Mouse (Mus musculus) forebrain, embryonic 14.5 days (tissue): ENCODE results near the gene Tacc3. TPM values are rescaled to one million over a fixed set of nuclear protein-coding genes. Genes with fewer than 3 reads are reported as not detected.

ENCODE experiments used
- ATAC-seq: fragments of 200-750 bp; cut with Nextera tagmentation; 2 replicates; pipeline ENCODE4 v1.8.0; 2017; ENCODE audit warnings: mild to moderate bottlenecking, moderate library complexity
- DNase-seq: peaks from one replicate; pipeline ENCODE4 v3.0.0-alpha.2; 2015; ENCODE audit warnings: low spot score
- H3K27ac ChIP-seq: fragments of 300-500 bp; sonication (generic); 2 replicates; pipeline ENCODE4 v1.5.1; 2014; ENCODE audit warnings: low read depth, mild to moderate bottlenecking, control low read depth, low read length, moderate library complexity
- H3K27me3 ChIP-seq: fragments of 300-500 bp; sonication (generic); replicated peaks from 2 replicates; pipeline ENCODE4 v1.6.1; 2014; ENCODE audit warnings: low read length, control low read depth, mixed read lengths; ENCODE audit not compliant: control insufficient read depth, insufficient read depth
- H3K36me3 ChIP-seq: fragments of 300-500 bp; sonication (generic); 2 replicates; pipeline ENCODE4 v1.6.1; 2014; ENCODE audit warnings: low read length, control low read depth; ENCODE audit not compliant: control insufficient read depth, insufficient read depth
- H3K4me1 ChIP-seq: fragments of 300-500 bp; sonication (generic); 2 replicates; pipeline ENCODE4 v1.6.1; 2014; ENCODE audit warnings: antibody characterized with exemption, low read length, control low read depth; ENCODE audit not compliant: control insufficient read depth, insufficient read depth
- H3K4me2 ChIP-seq: fragments of 300-500 bp; sonication (generic); 2 replicates; pipeline ENCODE4 v1.6.1; 2014; ENCODE audit warnings: mild to moderate bottlenecking, control low read depth, low read length
- H3K4me3 ChIP-seq: fragments of 300-500 bp; sonication (generic); 2 replicates; pipeline ENCODE4 v1.5.1; 2014; ENCODE audit warnings: low read depth, low read length, control low read depth
- H3K9ac ChIP-seq: fragments of 300-500 bp; sonication (generic); 2 replicates; pipeline ENCODE4 v1.6.1; 2014; ENCODE audit warnings: mild to moderate bottlenecking, low read length, control low read depth, moderate library complexity
- H3K9me3 ChIP-seq: fragments of 300-500 bp; sonication (generic); replicated peaks from 2 replicates; pipeline ENCODE4 v1.6.1; 2016; ENCODE audit warnings: low read length, control low read depth, mixed read lengths; ENCODE audit not compliant: control insufficient read depth
- WGBS: fragments of 180-500 bp; shearing (Covaris S2); extraction: QIAGEN DNeasy Blood & Tissue Kit; methylation state at CpG from one replicate; pipeline ENCODE4 v1.1.7; 2014; 5-methylcytosine and 5-hydroxymethylcytosine counted together
- polyA plus RNA-seq: library from polyadenylated mRNA; unstranded; fragments of >200 nt; fragmentation: Nextera tagmentation; extraction: Ambion mirVana; gene quantifications from 2 replicates; pipeline ENCODE4 v1.2.1, GENCODE M21; 2014

Gene Tacc3
- polyA plus RNA-seq, 1 experiment from 2014 or later: 98.2 TPM

GRCm38 (mm10) chr5:33651541-33651920 is 6.4 kb upstream of the Tacc3 start:
- WGBS: under 1% methylated on average over 11 of the region's 11 CpGs

GRCm38 (mm10) chr5:33651921-33652782 is 5.8 kb upstream of the Tacc3 start, which contains the start of gene Slbp:
Gene Slbp, minus strand, starts transcription at chr5:33652574.
- H3K4me2 ChIP-seq: peak within 1 kb of the TSS; percentile 53
- under 1% methylated on average over 82 of the region's 82 CpGs for WGBS
- ATAC-seq (peak; percentile 97), DNase-seq (peak; percentile 97)
- H3K9me3 ChIP-seq: no peaks in the 10 kb centered on the region
- H3K36me3 ChIP-seq: peaks cover 51% of the 10 kb centered on the region
- H3K27me3 ChIP-seq: no peaks in the 10 kb centered on the region
- peaks cover 22% of the 10 kb centered on the region for H3K4me1 ChIP-seq
- H3K4me3 ChIP-seq: peak within 1 kb of the TSS; percentile 86
- peak within 1 kb of the TSS; percentile 80 for H3K9ac ChIP-seq
- H3K27ac ChIP-seq: peak within 1 kb of the TSS; percentile 96

More at GRCm38 (mm10) chr5:33651541-33651920, 6.4 kb upstream of the Tacc3 start:
- peaks cover 15% of the 10 kb centered on the region for H3K4me1 ChIP-seq
- no peaks in the 10 kb centered on the region for H3K27me3 ChIP-seq
- peaks cover 56% of the 10 kb centered on the region for H3K36me3 ChIP-seq
- DNase-seq (no peak), ATAC-seq (0 out of 2 replicates have a peak, but pooled peaks have one; percentile 0)
- H3K9me3 ChIP-seq: no peaks in the 10 kb centered on the region
- H3K4me2 ChIP-seq: peak overlapping the region; percentile 53
- peak overlapping the region; percentile 86 for H3K4me3 ChIP-seq
- H3K27ac ChIP-seq: peak overlapping the region; percentile 96
- H3K9ac ChIP-seq: peak overlapping the region; percentile 80

GRCm38 (mm10) chr5:33652783-33653173 is 5.2 kb upstream of the Tacc3 start:
- H3K9ac ChIP-seq: peak overlapping the region; percentile 80
- no peaks in the 10 kb centered on the region for H3K9me3 ChIP-seq
- no peaks in the 10 kb centered on the region for H3K27me3 ChIP-seq
- H3K4me1 ChIP-seq: peaks cover 22% of the 10 kb centered on the region
- ATAC-seq: no peak; the same call in 1 of the 2 replicates
- peaks cover 45% of the 10 kb centered on the region for H3K36me3 ChIP-seq
- peak overlapping the region; percentile 53 for H3K4me2 ChIP-seq
- DNase-seq: no peak
- H3K4me3 ChIP-seq: peak overlapping the region; percentile 86
- H3K27ac ChIP-seq: peak overlapping the region; percentile 44
- WGBS: 2% methylated on average over 9 of the region's 9 CpGs

GRCm38 (mm10) chr5:33654424-33654823 is 3.5 kb upstream of the Tacc3 start:
- ATAC-seq (no peak), DNase-seq (no peak)
- H3K4me2 ChIP-seq: no peak overlapping the region
- H3K4me3 ChIP-seq: no peak overlapping the region
- no peak overlapping the region for H3K9ac ChIP-seq
- no peaks in the 10 kb centered on the region for H3K27me3 ChIP-seq
- H3K36me3 ChIP-seq: peaks cover 32% of the 10 kb centered on the region
- peaks cover 29% of the 10 kb centered on the region for H3K4me1 ChIP-seq
- no peaks in the 10 kb centered on the region for H3K9me3 ChIP-seq
- 95% methylated on average over 13 of the region's 13 CpGs for WGBS
- no peak overlapping the region for H3K27ac ChIP-seq

GRCm38 (mm10) chr5:33655251-33655840 is 2.6 kb upstream of the Tacc3 start:
- Histone ChIP-seq H3K9ac (no peak overlapping the region), H3K4me1 (peaks cover 26% of the 10 kb centered on the region), H3K4me2 (no peak overlapping the region), H3K36me3 (peaks cover 26% of the 10 kb centered on the region), H3K27ac (no peak overlapping the region), H3K4me3 (no peak overlapping the region), H3K27me3 (no peaks in the 10 kb centered on the region), H3K9me3 (no peaks in the 10 kb centered on the region)
- WGBS: 94% methylated on average over 10 of the region's 10 CpGs
- ATAC-seq: no peak
- DNase-seq: no peak

- Histone ChIP-seq H3K27me3 (no peaks in the 10 kb centered on the region), H3K36me3 (peaks cover 31% of the 10 kb centered on the region), H3K9me3 (no peaks in the 10 kb centered on the region), H3K4me3 (peak overlapping the region; percentile 73), H3K4me2 (peak overlapping the region; percentile 96), H3K9ac (peak overlapping the region; percentile 79), H3K4me1 (peaks cover 17% of the 10 kb centered on the region), H3K27ac (no peak overlapping the region)
- ATAC-seq (no peak), DNase-seq (no peak)
- WGBS: 48% methylated on average over 1 of the region's 1 CpGs
Measured at GRCm38 (mm10) chr5:33656739-33657138, 1.2 kb upstream of the Tacc3 start.

- Histone ChIP-seq H3K9ac (peak overlapping the region; percentile 79), H3K9me3 (no peaks in the 10 kb centered on the region), H3K27ac (peak overlapping the region; percentile 93), H3K36me3 (peaks cover 31% of the 10 kb centered on the region), H3K4me2 (peak overlapping the region; percentile 96), H3K27me3 (no peaks in the 10 kb centered on the region), H3K4me3 (peak overlapping the region; percentile 73), H3K4me1 (peaks cover 17% of the 10 kb centered on the region)
- ATAC-seq (peak; percentile 25; the same call in 1 of the 2 replicates), DNase-seq (peak; percentile 13)
- WGBS: under 1% methylated on average over 32 of the region's 32 CpGs
Measured at GRCm38 (mm10) chr5:33657251-33657786, 609 bp upstream of the Tacc3 start.

GRCm38 (mm10) chr5:33658664-33659050 is 729 bp downstream of the Tacc3 start:
- Histone ChIP-seq H3K4me1 (peaks cover 17% of the 10 kb centered on the region), H3K9ac (peak overlapping the region; percentile 69), H3K4me3 (peak overlapping the region; percentile 73), H3K27ac (no peak overlapping the region), H3K9me3 (no peaks in the 10 kb centered on the region), H3K27me3 (no peaks in the 10 kb centered on the region), H3K36me3 (peaks cover 32% of the 10 kb centered on the region), H3K4me2 (peak overlapping the region; percentile 96)
- no peak for DNase-seq
- peak; percentile 5; the same call in 1 of the 2 replicates for ATAC-seq
- 1% methylated on average over 26 of the region's 26 CpGs for WGBS
